Mouse (Mus musculus) stomach, postnatal 0 days (tissue): ENCODE results near the gene Ctf1.
"Not testable (repeated sequence)": the region's sequence is repeated elsewhere in the genome, so short reads cannot be mapped to it uniquely, and the experiment has no call there.

Experiments
- CTCF ChIP-seq: IDR thresholded peaks from 2 replicates; pipeline ENCODE4 v1.5.1; 2016; ENCODE audit warnings: antibody characterized with exemption, low read depth, mild to moderate bottlenecking, moderate library complexity
- EP300 ChIP-seq: optimal IDR thresholded peaks from 2 replicates; pipeline ENCODE3; 2016; ENCODE audit warnings: antibody characterized with exemption

DNA sequence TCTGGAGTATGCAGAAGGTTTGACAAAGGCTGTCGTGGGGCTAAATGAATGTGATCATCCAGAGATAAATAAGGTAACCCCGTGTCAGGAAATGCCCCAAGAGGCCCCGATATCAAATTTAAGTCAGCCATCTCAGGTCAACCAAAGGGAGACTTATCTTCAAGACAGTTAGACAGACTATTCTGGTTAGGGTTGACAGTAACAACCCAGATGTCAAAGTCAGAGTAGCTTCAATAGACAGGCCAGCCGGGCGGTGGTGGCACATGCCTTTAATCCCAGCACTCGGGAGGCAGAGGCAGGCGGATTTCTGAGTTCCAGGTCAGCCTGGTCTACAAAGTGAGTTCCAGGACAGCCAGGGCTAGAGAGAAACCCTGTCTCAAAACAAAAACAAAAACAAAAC is 18.8 kb upstream of the Ctf1 start:
- TF ChIP-seq CTCF, EP300: not testable (repeated sequence)
